Mouse (Mus musculus): ENCODE measurements around the gene Lrrn2.

Gene Lrrn2

GRCm38 (mm10) chr1:132870327-132870726 is 9.7 kb upstream of the Lrrn2 start:
- no peak for TF ChIP-seq GATA4 (IDR thresholded peaks at IDR 0.05; ENCODE audit: insufficient replicate concordance, low read length)

- no peak for TF ChIP-seq GATA4 (IDR thresholded peaks at IDR 0.05; ENCODE audit: insufficient replicate concordance, low read length)
These were observed 992 bp upstream of the Lrrn2 start for GRCm38 (mm10) chr1:132878951-132879610.

GRCm38 (mm10) chr1:132879801-132880160 is 292 bp upstream of the Lrrn2 start:
- TF ChIP-seq GATA4 (IDR thresholded peaks at IDR 0.05; ENCODE audit: insufficient replicate concordance, low read length) = no peak

DNA sequence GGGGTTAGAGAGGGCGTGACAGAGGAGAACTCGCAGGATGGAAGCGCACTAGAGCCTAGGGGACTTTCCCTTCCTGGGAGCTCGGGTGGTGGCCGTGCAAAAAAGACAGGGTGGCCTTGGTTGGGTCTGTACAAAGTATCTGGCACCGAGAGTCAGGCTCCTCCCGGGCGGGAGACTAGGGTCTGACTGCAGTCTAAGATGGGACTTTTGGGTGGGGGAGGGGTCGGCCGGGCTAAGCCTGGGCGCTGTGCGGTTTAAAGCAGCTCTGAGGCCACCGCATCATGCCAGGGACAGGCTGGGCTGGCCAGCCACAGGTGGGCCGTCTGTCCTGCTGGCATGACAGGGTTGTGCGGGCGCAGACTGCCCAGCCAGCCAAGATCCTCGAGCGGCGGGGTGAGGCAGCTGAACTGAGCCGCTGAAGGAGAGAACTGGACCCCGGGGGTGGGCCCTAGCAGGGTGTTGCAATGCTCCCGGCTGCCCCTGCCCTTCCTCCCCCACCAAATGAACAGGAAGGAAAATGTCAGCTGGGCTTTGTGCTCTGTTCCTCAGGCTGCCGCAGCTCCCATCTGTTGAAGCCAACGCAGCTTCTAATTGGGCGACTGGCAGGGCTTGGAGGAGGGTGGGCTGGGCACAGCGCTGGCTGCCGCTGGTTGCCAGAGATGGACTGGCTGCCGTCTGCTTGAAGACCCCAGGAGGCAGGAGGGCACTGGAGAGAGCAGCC is 1.1 kb downstream of the Lrrn2 start:
- no peak for TF ChIP-seq GATA4 (IDR thresholded peaks at IDR 0.05; ENCODE audit: insufficient replicate concordance, low read length)

- no peak for TF ChIP-seq GATA4 (IDR thresholded peaks at IDR 0.05; ENCODE audit: insufficient replicate concordance, low read length)
These were observed 1.8 kb downstream of the Lrrn2 start for GRCm38 (mm10) chr1:132881836-132882235.

DNA sequence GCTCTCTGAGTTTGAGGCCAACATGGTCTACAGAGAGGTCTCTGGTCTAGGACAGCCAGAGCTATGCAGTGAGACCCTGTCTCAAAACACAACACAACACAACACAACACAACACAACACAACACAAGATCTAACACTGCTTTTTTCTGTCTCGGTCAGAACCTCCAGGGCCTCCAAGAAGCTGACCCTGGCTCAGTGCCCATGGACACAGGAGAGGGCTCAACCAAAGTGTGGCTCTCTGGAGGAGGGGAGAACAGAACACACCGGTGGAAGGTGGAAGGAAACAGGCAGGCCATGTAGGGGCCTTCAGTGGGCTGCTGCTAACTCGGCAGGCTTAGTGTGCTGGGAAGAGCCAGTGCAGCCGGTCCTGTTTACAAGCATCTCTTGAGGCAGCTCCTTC is 5.6 kb downstream of the Lrrn2 start:
- no peak for TF ChIP-seq GATA4 (IDR thresholded peaks at IDR 0.05; ENCODE audit: insufficient replicate concordance, low read length)

DNA sequence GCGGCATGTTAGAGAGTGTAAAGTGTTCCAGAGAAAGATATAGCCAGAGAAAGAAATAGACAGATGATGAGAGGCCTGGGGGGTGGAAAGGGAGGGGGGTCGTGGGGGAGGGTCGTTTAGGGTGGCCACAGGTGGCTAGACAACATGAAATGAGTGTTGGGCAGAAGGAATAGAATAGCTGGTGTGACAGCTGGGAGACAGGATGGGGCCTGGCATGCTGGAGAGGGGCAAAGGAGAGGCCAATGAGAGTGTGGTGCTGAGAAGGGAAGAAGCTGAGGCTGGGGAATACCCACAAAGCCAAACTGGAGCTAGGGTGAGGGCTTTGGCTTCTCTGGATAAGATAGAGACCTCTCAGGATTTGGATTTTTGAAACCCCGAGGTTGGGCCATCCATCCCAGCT is 6.6 kb downstream of the Lrrn2 start:
- TF ChIP-seq GATA4 (IDR thresholded peaks at IDR 0.05; ENCODE audit: insufficient replicate concordance, low read length) = no peak

DNA sequence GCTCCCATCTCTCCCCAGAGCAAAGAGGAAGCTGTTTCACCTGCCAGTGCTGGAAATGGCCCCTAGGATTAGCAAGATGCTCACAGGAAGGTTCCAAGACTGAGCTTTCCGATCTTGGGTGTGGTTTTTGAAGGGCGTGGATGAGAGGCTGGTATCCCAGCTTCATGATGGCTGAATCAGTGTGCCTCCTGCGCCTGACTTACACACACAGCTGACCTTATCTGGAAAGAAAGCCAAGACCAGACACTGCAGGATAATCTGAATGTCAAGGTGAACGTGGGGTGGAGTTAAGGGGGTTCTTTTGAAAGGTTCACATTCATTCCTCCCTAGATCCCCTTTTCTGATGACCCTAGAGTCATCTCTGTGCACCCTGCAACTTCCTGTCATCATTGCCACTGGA is 8.7 kb downstream of the Lrrn2 start:
- TF ChIP-seq GATA4 (IDR thresholded peaks at IDR 0.05; ENCODE audit: insufficient replicate concordance, low read length) = no peak

DNA sequence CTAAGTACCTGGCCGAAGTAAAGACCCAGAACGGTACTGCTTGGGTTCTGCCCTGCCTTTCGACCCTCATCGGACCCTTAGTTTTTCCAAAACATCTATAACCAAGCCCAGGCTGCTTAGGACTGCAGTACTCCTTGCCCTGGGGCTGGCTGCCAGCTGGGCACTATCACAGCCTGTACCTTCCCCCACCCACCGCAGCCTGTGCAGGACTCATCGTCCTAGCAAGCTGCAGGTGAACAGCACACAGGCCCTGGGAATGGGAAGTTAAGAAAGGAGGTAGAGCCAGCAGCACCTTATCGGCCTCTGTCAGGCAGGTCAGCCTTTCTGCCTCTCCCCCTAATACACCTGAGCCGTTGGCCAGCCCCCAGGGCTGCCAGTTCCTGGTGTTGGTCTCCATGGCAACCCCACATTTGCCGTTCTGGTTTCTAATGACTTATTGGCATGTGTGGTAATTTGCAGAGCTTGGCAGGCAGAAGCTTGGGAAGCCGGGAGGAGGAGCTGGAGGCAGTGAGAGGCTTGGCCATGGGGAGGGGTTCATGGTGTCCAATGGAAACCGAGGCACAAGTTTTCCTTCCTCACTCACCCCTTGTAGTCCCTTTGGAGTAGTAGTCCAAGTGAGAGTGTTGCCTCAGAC is 10.2 kb downstream of the Lrrn2 start:
- TF ChIP-seq GATA4 (IDR thresholded peaks at IDR 0.05; ENCODE audit: insufficient replicate concordance, low read length) = no peak

- TF ChIP-seq GATA4 (IDR thresholded peaks at IDR 0.05; ENCODE audit: insufficient replicate concordance, low read length) = no peak
These were observed 12.0 kb downstream of the Lrrn2 start for GRCm38 (mm10) chr1:132892065-132892464.

DNA sequence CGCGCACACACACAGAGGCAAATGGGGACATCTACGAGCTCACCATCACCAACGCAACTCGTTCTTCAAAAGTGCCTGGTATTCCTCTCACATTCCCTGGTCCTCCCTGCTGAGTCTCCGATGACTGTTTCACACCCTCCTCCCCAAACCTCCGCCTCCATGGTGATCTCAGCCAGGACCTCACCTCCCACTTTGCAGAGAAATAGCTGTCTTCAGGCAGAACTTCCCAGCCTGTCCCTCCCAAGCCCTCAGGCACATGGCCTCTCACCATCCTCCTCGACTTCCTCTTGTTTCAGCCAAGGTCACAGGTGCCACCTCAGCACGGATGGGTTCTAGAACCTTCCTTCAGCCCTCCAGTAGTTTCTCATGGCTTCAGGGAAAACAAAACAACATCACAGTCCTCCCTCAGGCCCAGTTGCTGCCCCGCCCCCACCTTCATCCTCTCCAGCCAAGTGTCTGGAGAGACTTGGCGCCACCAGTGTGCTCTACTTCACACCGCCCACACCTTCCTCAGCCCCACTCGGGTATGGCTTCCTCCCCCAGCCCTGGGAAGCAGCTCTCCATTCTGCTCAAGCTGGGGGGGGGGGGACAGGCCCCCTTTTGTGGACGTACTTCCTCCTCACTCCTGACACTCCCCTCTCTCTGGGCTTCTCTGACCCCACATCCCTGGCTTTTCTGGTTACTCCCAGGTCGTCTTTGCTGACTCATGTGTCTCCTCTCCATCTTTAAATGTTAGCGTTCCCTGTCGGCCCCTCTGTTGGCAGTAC is 13.4 kb downstream of the Lrrn2 start:
- TF ChIP-seq GATA4 (IDR thresholded peaks at IDR 0.05; ENCODE audit: insufficient replicate concordance, low read length) = no peak

DNA sequence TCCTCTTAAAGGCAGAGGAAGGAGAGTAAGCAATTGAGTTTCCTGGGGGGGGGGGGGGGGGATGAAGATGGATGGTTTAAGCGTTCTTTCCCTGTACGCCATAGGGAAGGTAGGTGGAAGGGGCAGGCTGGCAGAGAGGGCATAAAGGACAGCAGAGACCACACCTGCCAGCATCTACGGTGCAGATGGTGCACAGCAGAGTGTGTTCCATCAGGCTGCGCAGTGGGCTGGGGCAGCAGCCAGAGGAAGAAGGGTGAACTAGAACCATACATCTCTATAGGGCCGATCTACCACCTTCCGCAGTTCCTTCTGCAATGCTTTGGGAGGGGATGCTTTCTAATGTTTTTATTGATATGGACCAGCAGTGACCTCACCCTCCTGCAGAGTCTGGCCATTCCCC is 19.0 kb downstream of the Lrrn2 start:
- no peak for TF ChIP-seq GATA4 (IDR thresholded peaks at IDR 0.05; ENCODE audit: insufficient replicate concordance, low read length)

DNA sequence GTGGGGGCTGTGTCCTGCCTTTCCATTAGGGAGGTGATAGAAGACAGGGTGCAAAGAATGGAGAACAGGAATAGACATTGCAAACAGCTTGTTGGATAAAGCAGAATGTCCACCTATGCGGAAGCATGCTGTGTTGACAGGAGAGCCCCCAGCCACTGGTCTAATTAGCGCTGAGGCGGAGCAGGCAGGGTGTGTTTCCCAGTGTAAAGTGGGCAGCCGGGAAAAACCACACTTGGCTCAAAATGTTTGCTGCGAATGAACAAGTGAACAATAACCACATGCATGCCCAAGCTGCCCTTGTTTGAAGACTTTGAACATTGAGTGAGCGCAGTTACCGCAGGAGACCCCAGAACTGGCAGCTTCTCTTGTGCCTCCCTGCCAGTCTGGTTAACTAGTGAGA is 19.6 kb downstream of the Lrrn2 start:
- TF ChIP-seq GATA4 (IDR thresholded peaks at IDR 0.05; ENCODE audit: insufficient replicate concordance, low read length) = no peak

GRCm38 (mm10) chr1:132900945-132901344 is 20.9 kb downstream of the Lrrn2 start:
- TF ChIP-seq GATA4 (IDR thresholded peaks at IDR 0.05; ENCODE audit: insufficient replicate concordance, low read length) = no peak

- TF ChIP-seq GATA4 (IDR thresholded peaks at IDR 0.05; ENCODE audit: insufficient replicate concordance, low read length) = no peak
These were observed 23.4 kb downstream of the Lrrn2 start for GRCm38 (mm10) chr1:132903519-132903918.

- no peak for TF ChIP-seq GATA4 (IDR thresholded peaks at IDR 0.05; ENCODE audit: insufficient replicate concordance, low read length)
These were observed 29.0 kb downstream of the Lrrn2 start for GRCm38 (mm10) chr1:132909090-132909489.
